Mouse (Mus musculus) lung, postnatal 0 days (tissue): ENCODE results near the gene Fam19a3. TPM values are rescaled to one million over a fixed set of nuclear protein-coding genes. Genes with fewer than 3 reads are reported as not detected.

Experiments
- ATAC-seq: fragments of 200-750 bp; cut with Nextera tagmentation; 2 replicates; pipeline ENCODE4 v1.8.0; 2017; ENCODE audit warnings: moderate library complexity
- DNase-seq: peaks from one replicate; pipeline ENCODE4 v3.0.0-alpha.2; 2016; ENCODE audit warnings: low spot score
- H3K27ac ChIP-seq: fragments of 300-500 bp; sonication (generic); 2 replicates; pipeline ENCODE4 v1.5.1; 2014; ENCODE audit warnings: antibody characterized with exemption, mild to moderate bottlenecking, low read length, mixed read lengths
- H3K27me3 ChIP-seq: fragments of 300-500 bp; sonication (generic); replicated peaks from 2 replicates; pipeline ENCODE4 v1.6.1; 2014; ENCODE audit warnings: low read length, mixed read lengths; ENCODE audit not compliant: insufficient read depth
- H3K36me3 ChIP-seq: fragments of 300-500 bp; sonication (generic); 2 replicates; pipeline ENCODE4 v1.6.1; 2014; ENCODE audit warnings: low read length, mixed read lengths; ENCODE audit not compliant: insufficient read depth
- H3K4me1 ChIP-seq: fragments of 300-500 bp; sonication (generic); 2 replicates; pipeline ENCODE4 v1.6.1; 2014; ENCODE audit warnings: antibody characterized with exemption, low read depth, low read length, mixed read lengths; ENCODE audit not compliant: insufficient read depth
- H3K4me2 ChIP-seq: fragments of 300-500 bp; sonication (generic); replicated peaks from 2 replicates; pipeline ENCODE4 v1.6.1; 2014; ENCODE audit warnings: low read depth, mild to moderate bottlenecking, low read length, moderate library complexity, mixed read lengths
- H3K4me3 ChIP-seq: fragments of 300-500 bp; sonication (generic); 2 replicates; pipeline ENCODE4 v1.5.1; 2014; ENCODE audit warnings: low read depth, low read length
- H3K9ac ChIP-seq: fragments of 300-500 bp; sonication (generic); replicated peaks from 2 replicates; pipeline ENCODE4 v1.6.1; 2014; ENCODE audit warnings: low read depth, mild to moderate bottlenecking
- H3K9me3 ChIP-seq: fragments of 300-500 bp; sonication (generic); 2 replicates; pipeline ENCODE4 v1.6.1; 2016; ENCODE audit warnings: low read length, mixed read lengths
- CTCF ChIP-seq: IDR thresholded peaks from 2 replicates; pipeline ENCODE4 v1.5.1; 2016; ENCODE audit warnings: antibody characterized with exemption, mild to moderate bottlenecking
- EP300 ChIP-seq: IDR thresholded peaks from 2 replicates; pipeline ENCODE4 v1.6.1; 2016; ENCODE audit warnings: antibody characterized with exemption, mild to moderate bottlenecking, control low read depth
- WGBS: fragments of 180-500 bp; shearing (Covaris S2); extraction: QIAGEN DNeasy Blood & Tissue Kit; methylation state at CpG from one replicate; pipeline ENCODE4 v1.1.7; 2014; 5-methylcytosine and 5-hydroxymethylcytosine counted together
- polyA plus RNA-seq: library from polyadenylated mRNA; unstranded; fragments of >200 nt; fragmentation: Nextera tagmentation; extraction: Ambion mirVana; gene quantifications from 2 replicates; pipeline ENCODE4 v1.2.1, GENCODE M21; 2015

Gene Fam19a3
- polyA plus RNA-seq, 1 experiment from 2014 or later: 0.02 TPM

DNA sequence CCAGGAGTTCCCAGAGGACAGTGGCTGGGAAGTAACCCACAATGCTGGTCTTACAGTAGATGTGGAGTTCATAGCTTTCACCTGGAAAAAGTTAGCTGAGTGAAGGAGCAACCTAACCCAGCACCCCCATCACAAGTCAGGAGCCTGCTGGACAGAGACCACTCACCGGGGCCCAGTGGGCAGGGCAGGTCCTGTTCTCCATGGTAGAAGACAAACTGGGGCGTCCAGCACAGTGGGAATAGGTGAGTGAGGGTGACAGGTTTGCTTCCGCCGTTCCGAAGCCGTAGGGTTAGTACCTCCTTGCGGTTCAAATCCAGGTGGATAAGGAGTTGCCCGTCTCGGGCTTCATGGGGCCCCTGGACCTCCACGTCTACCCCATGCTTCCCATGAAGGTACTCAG lies 22.7 kb upstream of the Fam19a3 start:
- Histone ChIP-seq H3K9me3 (no peaks in the 10 kb centered on the region), H3K4me1 (no peaks in the 10 kb centered on the region), H3K9ac (no peak overlapping the region), H3K36me3 (peaks cover 5% of the 10 kb centered on the region), H3K27me3 (no peaks in the 10 kb centered on the region), H3K27ac (no peak overlapping the region), H3K4me3 (no peak overlapping the region), H3K4me2 (no peak overlapping the region)
- DNase-seq: no peak
- WGBS: 93% methylated on average over 10 of the region's 10 CpGs
- no peak for TF ChIP-seq EP300
- no peak for TF ChIP-seq CTCF
- ATAC-seq: no peak

DNA sequence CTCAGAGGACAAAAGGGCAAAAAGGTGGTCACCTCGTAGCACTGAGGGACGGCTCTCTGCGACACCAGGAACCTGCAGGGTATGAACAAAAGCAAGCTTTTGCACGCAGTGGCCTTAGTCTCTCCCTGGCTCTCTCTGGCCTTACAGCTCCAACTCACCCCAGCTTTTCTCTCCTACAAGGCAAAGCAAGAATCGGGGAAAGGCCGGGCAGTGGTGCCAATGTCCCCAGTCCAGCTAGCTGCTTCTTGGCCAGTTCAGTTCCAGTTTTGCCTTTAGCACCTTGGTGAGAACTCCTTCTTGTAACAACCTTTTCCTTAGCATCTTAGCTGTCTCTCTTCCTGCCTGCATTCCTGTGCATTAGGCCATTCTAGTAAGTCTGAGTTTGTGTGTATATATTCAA lies 19.8 kb upstream of the Fam19a3 start:
- Histone ChIP-seq H3K27me3 (no peaks in the 10 kb centered on the region), H3K9ac (no peak overlapping the region), H3K4me3 (no peak overlapping the region), H3K27ac (no peak overlapping the region), H3K36me3 (peaks cover 9% of the 10 kb centered on the region), H3K9me3 (no peaks in the 10 kb centered on the region), H3K4me2 (no peak overlapping the region), H3K4me1 (no peaks in the 10 kb centered on the region)
- DNase-seq: no peak
- TF ChIP-seq EP300: no peak
- no peak for TF ChIP-seq CTCF
- ATAC-seq: no peak
- WGBS: 92% methylated on average over 6 of the region's 6 CpGs

DNA sequence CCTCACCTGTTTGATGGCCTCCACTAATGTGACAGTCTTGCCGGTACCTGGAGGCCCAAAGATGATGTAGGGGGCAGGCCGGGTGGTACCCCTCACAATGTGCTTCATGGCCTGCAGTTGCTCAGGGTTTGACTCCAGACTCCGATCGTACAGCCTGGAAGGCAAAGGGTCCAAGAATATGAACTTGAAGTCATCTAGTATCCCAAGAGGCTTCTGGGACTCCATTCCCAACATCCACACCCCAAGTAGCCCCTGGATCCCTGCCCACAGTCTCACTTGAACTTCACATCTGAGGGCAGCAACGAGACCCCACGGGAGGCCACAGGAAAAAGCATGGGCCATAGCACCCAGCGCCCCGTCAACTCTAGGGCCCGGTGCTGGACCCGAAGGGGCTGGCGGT lies 19.0 kb upstream of the Fam19a3 start:
- no peak overlapping the region for H3K4me3 ChIP-seq
- ATAC-seq: no peak
- 87% methylated on average over 11 of the region's 11 CpGs for WGBS
- no peaks in the 10 kb centered on the region for H3K9me3 ChIP-seq
- no peak overlapping the region for H3K9ac ChIP-seq
- H3K27ac ChIP-seq: no peak overlapping the region
- peaks cover 12% of the 10 kb centered on the region for H3K36me3 ChIP-seq
- H3K4me2 ChIP-seq: no peak overlapping the region
- TF ChIP-seq CTCF (no peak), EP300 (no peak)
- H3K4me1 ChIP-seq: no peaks in the 10 kb centered on the region
- H3K27me3 ChIP-seq: no peaks in the 10 kb centered on the region
- no peak for DNase-seq

DNA sequence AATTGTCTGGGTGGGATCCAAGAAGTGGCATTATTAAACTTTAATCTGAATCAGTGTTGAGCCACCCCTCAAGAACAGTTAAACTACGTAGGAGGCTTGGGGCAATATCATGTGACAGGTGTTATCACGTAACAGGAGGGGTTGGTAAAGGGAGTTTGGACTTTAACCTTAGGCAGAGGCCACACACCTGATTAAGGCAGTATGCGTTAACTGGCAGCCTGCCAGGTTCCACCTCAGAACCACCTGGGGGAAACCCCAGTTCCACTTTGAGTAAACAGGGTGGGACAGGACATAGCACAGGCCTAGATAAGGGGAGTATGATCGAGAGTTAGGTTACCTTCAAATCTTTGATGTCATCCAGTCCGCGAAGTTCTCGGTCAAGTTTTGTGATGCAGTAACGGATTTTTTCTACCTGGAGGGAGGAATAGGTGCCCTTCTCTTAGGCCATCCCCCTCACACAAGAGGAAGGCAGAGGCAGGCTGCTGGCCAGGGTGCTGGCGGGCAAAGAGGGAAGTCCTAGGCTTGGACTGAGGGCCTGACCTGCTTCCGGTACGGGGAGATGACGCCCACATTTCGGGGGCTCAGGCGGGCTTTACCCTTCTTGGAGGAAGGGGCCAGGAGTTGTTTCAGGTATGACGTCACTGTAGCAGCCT lies 14.9 kb upstream of the Fam19a3 start:
- peak overlapping the region; percentile 6; the same call in 1 of the 2 replicates for H3K27ac ChIP-seq

DNA sequence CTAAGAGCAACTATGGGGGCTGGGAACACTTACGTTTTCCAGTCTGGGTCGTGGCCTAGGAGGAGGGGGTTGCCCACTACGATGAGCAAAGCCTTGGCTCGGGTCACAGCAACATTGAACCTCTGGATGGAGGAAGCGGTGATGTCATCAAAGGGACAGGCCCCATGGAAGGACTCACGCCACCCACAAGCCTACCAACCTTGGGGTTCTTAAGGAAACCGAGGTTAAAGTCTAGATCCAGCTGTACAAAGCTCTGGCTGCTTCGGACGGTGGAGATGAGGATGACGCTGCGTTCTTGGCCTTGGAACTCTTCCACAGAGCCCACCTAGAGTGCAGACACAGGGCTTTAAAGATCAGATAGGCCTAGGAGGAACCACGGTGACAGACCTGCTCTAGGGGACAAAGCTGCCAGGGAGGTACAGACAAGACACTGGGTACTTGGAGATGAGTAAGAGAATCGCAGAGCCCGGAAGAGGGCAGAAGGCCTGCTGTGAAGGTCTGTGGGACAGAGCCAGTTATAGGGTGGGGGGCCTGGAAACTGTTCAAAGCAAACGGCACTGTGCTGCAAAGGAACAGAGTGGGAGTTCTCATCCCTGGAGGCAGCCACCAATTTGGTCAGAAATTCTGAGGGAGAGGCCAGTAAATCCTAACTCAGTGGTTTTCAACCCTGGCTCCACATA lies 14.2 kb upstream of the Fam19a3 start:
- Histone ChIP-seq H3K27ac (no peak overlapping the region), H3K9me3 (no peaks in the 10 kb centered on the region), H3K4me3 (no peak overlapping the region), H3K36me3 (peaks cover 27% of the 10 kb centered on the region; the same call in 1 of the 2 replicates), H3K27me3 (no peaks in the 10 kb centered on the region), H3K4me1 (peaks cover 18% of the 10 kb centered on the region), H3K4me2 (no peak overlapping the region), H3K9ac (no peak overlapping the region)
- TF ChIP-seq EP300: no peak
- TF ChIP-seq CTCF: no peak
- no peak for DNase-seq
- 66% methylated on average over 15 of the region's 15 CpGs for WGBS
- ATAC-seq: no peak

More for the DNA sequence above, 14.9 kb upstream of the Fam19a3 start:
- Histone ChIP-seq H3K36me3 (peaks cover 27% of the 10 kb centered on the region; the same call in 1 of the 2 replicates), H3K27me3 (no peaks in the 10 kb centered on the region), H3K9me3 (no peaks in the 10 kb centered on the region), H3K4me3 (no peak overlapping the region), H3K9ac (no peak overlapping the region), H3K4me2 (no peak overlapping the region), H3K4me1 (peaks cover 14% of the 10 kb centered on the region)
- ATAC-seq: no peak; the same call in 1 of the 2 replicates
- TF ChIP-seq EP300 (no peak), CTCF (no peak)
- DNase-seq: peak; percentile 43
- whole genome bisulfite sequencing: 64% methylated on average over 15 of the region's 15 CpGs

DNA sequence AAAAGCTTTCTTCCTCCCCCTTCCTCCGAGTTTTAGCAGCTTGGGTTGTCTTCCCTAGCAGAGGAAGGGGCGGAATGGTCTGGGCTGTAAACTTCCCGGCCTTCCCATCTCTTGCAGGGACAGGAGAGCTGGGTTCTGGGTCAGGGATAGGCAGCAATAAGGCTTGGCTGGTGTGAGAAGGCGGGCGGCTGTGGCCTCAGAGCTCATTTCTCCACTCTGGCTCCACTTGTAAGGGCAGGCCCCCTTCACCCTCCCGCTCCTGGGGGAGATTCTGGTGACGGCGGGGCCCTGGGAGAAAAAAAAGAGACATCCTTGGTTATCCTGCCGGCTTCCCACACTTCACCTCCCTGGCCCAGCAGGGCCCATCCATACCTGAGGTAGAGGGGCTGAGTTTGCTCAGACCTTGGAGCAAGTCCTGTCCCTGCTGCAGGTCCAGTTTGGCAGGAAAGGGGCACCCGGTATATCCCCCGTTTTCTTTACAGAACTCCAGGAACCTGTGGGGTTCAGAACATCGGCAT lies 13.4 kb upstream of the Fam19a3 start:
- 34% methylated on average over 12 of the region's 12 CpGs for WGBS
- ATAC-seq (no peak), DNase-seq (no peak)
- H3K4me1 ChIP-seq: peaks cover 23% of the 10 kb centered on the region
- H3K27ac ChIP-seq: peak overlapping the region; percentile 64
- H3K4me2 ChIP-seq: no peak overlapping the region
- peaks cover 27% of the 10 kb centered on the region; the same call in 1 of the 2 replicates for H3K36me3 ChIP-seq
- no peak overlapping the region for H3K9ac ChIP-seq
- TF ChIP-seq EP300 (no peak), CTCF (no peak)
- no peaks in the 10 kb centered on the region for H3K9me3 ChIP-seq
- no peak overlapping the region for H3K4me3 ChIP-seq
- H3K27me3 ChIP-seq: no peaks in the 10 kb centered on the region
